Mouse (Mus musculus) heart, embryonic 14.5 days (tissue): ENCODE results near the gene Tubg2. TPM values are rescaled to one million over a fixed set of nuclear protein-coding genes. Genes with fewer than 3 reads are reported as not detected.

Experiments
- ATAC-seq: fragments of 200-750 bp; cut with Nextera tagmentation; 2 replicates; pipeline ENCODE4 v1.8.0; 2017; ENCODE audit warnings: low read depth, moderate TSS enrichment; ENCODE audit not compliant: insufficient number of reproducible peaks, insufficient read depth, low FRiP score
- H3K27ac ChIP-seq, 2 experiments: fragments of 200-500 bp in 1 of 2; fragments of 300-500 bp in 1 of 2; sonication (generic) in 1 of 2; replicated peaks in 1 of 2; 2 replicates each; pipeline ENCODE4 v1.5.1; 2012 to 2014; ENCODE audit warnings: low read depth in 2 of 2, low read length in 2 of 2, control low read depth in 1 of 2, mild to moderate bottlenecking in 1 of 2, mixed read lengths in 1 of 2; ENCODE audit not compliant: control insufficient read depth in 1 of 2, insufficient read depth in 1 of 2
- H3K27me3 ChIP-seq: fragments of 300-500 bp; sonication (generic); 2 replicates; pipeline ENCODE4 v1.6.1; 2014; ENCODE audit warnings: mild to moderate bottlenecking, low read length, control low read depth; ENCODE audit not compliant: control insufficient read depth, insufficient read depth
- H3K36me3 ChIP-seq: fragments of 300-500 bp; sonication (generic); 2 replicates; pipeline ENCODE4 v1.6.1; 2014; ENCODE audit warnings: mild to moderate bottlenecking, control low read depth, low read length, mixed read lengths; ENCODE audit not compliant: control insufficient read depth, insufficient read depth
- H3K4me1 ChIP-seq, 2 experiments: fragments of 200-500 bp in 1 of 2; fragments of 300-500 bp in 1 of 2; sonication (generic) in 1 of 2; 2 replicates each; pipeline ENCODE4 v1.6.1; 2012 to 2014; ENCODE audit warnings: low read length in 2 of 2, control low read depth in 1 of 2, mixed read lengths in 1 of 2; ENCODE audit not compliant: control insufficient read depth in 2 of 2, insufficient read depth in 2 of 2
- H3K4me2 ChIP-seq: fragments of 300-500 bp; sonication (generic); 2 replicates; pipeline ENCODE4 v1.6.1; 2014; ENCODE audit warnings: mild to moderate bottlenecking, low read length
- H3K4me3 ChIP-seq, 2 experiments: fragments of 200-500 bp in 1 of 2; fragments of 300-500 bp in 1 of 2; sonication (generic) in 1 of 2; 2 replicates each; pipeline ENCODE4 v1.5.1; 2012 to 2014; ENCODE audit warnings: low read length in 2 of 2, mild to moderate bottlenecking in 2 of 2, control low read depth in 1 of 2, low read depth in 1 of 2, moderate library complexity in 1 of 2; ENCODE audit not compliant: control insufficient read depth in 1 of 2, insufficient read depth in 1 of 2
- H3K9ac ChIP-seq: fragments of 300-500 bp; sonication (generic); 2 replicates; pipeline ENCODE4 v1.6.1; 2014; ENCODE audit warnings: mild to moderate bottlenecking, low read length
- H3K9me3 ChIP-seq: fragments of 300-500 bp; sonication (generic); 2 replicates; pipeline ENCODE4 v1.6.1; 2016; ENCODE audit warnings: low read length, control low read depth; ENCODE audit not compliant: control insufficient read depth
- WGBS: fragments of 180-500 bp; shearing (Covaris S2); extraction: QIAGEN DNeasy Blood & Tissue Kit; methylation state at CpG from one replicate; pipeline ENCODE4 v1.1.7; 2014; 5-methylcytosine and 5-hydroxymethylcytosine counted together
- polyA plus RNA-seq: library from polyadenylated mRNA; unstranded; fragments of >200 nt; fragmentation: Nextera tagmentation; extraction: Ambion mirVana; gene quantifications from 2 replicates; pipeline ENCODE4 v1.2.1, GENCODE M21; 2014

The Tubg2 gene
- polyA plus RNA-seq, 1 experiment from 2014 or later: 4.1 TPM

DNA sequence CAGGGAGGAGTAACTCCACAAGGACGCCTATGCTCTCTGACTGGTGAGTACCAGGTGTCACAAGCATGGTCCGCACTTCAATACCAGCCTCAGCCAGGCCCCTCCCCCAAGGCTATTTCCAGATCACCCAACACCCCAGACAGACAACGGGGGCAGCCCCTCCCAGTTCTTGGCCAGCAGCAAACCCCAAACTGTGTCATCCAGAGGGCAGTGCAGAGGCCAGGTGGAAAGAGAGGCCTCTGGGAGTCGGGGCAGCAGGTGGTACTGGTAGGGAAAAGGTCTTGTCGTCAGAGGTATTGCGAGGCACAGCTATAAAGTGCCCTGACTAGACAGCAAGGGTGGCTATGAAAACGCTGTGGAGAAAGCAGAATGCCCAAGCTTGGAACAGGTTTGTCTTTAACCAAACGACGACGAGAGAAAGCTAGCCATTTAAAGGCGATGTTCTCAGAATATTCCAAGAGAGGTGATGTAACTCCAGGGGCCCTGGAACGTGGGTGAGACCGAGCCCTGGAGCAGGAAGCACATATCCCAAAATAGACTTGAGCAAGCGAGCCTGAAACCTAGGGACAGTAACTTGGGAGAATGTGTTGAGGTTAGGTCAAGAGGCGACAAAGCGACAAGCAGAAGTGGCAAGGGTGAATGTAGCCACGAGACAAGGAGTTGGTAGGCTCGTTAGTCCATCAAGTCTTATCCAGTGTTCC is 25.5 kb upstream of the Tubg2 start:
- Histone ChIP-seq H3K4me2 (peak overlapping the region; percentile 28), H3K27ac (peak overlapping the region; percentile 79 to 90), H3K27me3 (no peaks in the 10 kb centered on the region), H3K4me3 (no peak overlapping the region), H3K36me3 (peaks cover 19% of the 10 kb centered on the region), H3K9ac (0 out of 2 replicates have a peak overlapping the region, but pooled peaks have one; percentile 4), H3K9me3 (no peaks in the 10 kb centered on the region), H3K4me1 (peaks cover 13 to 19% of the 10 kb centered on the region in 2 experiments; a peak in 3 of 4 replicates)
- WGBS: 14% methylated on average over 18 of the region's 18 CpGs
- ATAC-seq: peak; percentile 64

DNA sequence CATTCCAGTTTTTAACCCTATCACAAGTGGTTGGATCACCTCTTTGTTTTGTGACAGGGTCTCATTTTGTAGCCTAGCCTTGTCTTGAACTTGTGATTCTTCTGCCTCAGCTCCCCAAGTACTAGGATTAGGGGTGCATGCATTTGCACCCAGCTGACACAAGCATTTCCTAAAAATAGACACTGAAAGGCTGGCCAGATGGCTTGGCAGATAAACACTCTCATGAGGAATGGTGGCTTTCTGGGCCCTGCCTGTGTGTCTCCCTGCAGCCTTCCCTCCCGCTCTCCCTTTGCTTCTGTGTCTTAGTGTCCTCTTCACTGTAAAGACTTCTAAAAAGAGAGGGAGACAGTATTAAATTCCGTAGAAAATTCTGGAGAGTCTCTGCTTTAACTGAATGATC is 24.5 kb upstream of the Tubg2 start:
- WGBS: 87% methylated on average over 2 of the region's 2 CpGs
- no peaks in the 10 kb centered on the region for H3K27me3 ChIP-seq
- H3K27ac ChIP-seq: peak overlapping the region in 1 of 2 experiments; percentile 79; a peak in 2 of 4 replicates
- H3K9me3 ChIP-seq: no peaks in the 10 kb centered on the region
- ATAC-seq: no peak
- no peak overlapping the region for H3K4me3 ChIP-seq
- H3K4me1 ChIP-seq: peaks cover 13 to 19% of the 10 kb centered on the region in 2 experiments; a peak in 3 of 4 replicates
- no peak overlapping the region for H3K9ac ChIP-seq
- no peak overlapping the region for H3K4me2 ChIP-seq
- H3K36me3 ChIP-seq: peaks cover 9% of the 10 kb centered on the region

DNA sequence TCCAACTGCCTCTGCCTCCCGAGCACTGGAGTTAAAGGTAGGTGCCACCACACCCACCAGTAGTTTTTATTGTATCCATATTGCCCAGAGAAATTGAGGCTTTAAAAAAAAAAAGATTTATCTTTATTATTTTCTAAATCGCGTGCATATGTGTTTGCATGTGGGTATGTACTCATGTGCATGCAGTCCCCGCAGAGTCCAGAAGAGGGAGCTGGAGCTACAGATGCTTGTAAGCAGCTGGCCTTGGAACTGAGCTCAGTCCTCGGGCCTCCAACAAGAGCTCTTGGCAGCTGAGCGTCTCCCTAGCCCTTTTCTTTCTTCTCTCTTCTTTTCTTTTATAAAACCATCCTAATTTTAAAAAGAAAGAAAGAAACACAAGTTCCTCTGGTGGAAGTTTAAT is 24.0 kb upstream of the Tubg2 start:
- H3K27me3 ChIP-seq: no peaks in the 10 kb centered on the region
- no peak overlapping the region for H3K27ac ChIP-seq
- H3K9ac ChIP-seq: no peak overlapping the region
- H3K4me2 ChIP-seq: no peak overlapping the region
- H3K9me3 ChIP-seq: no peaks in the 10 kb centered on the region
- no peak overlapping the region for H3K4me3 ChIP-seq
- peaks cover 13 to 19% of the 10 kb centered on the region in 2 experiments; a peak in 3 of 4 replicates for H3K4me1 ChIP-seq
- no peak for ATAC-seq
- H3K36me3 ChIP-seq: peaks cover 4% of the 10 kb centered on the region
- 83% methylated on average over 6 of the region's 6 CpGs for WGBS

DNA sequence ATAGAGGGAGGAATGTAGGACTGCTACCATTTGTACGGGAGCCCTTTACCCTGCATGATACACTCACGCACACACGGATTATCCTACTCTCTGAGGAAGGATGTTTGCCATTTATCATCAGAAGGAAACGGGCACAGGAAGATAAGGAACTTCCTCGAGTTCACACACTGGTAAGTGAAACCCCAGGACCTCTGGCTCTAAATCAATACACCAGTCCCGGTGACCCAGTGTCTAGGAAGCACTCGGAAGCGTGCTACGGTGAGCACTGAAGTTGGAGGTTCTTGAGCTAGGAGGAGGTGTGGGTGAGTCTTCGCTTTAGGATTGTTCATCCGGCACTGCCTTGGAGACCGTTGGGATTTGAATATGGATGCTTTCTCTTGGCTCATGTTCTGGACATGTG is 22.7 kb upstream of the Tubg2 start:
- no peak for ATAC-seq

DNA sequence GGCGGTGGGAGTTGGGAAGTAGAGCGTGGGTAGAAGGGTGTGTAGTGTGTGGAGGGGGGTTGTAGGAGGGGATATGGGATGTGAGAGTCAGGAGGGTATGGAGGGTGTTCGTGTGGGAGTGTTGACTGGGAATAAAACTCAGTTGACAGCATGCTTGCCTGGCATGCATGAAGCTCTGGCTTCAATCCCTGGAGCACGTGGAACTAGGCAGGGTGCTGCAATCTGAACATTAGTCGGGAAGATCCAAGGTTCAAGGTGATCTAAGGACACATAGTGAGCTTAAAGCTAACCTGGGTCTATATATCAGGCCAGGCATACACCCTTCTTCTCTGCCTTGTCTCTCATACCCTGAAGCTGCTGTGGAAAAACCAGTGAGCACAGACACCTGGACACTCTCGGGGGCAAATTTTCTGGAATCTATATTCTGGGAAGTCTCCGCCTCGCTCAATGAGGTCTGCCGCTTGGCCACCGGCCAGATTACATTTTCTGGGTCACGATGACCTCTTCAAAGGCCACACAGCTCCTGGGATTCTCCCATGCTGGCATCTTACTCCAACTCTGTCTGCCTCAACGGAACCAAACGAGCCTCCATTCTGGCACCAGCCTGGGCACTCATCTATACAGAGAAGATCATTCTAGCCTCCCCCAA is 21.4 kb upstream of the Tubg2 start:
- Histone ChIP-seq H3K9me3 (no peaks in the 10 kb centered on the region), H3K27me3 (no peaks in the 10 kb centered on the region), H3K27ac (no peak overlapping the region), H3K9ac (peak overlapping the region; percentile 14; the same call in 1 of the 2 replicates), H3K4me3 (no peak overlapping the region), H3K4me2 (no peak overlapping the region), H3K4me1 (peaks cover 17 to 23% of the 10 kb centered on the region in 2 experiments; a peak in 3 of 4 replicates), H3K36me3 (no peaks in the 10 kb centered on the region)
- 54% methylated on average over 13 of the region's 13 CpGs for WGBS
- ATAC-seq: no peak

More for the DNA sequence above, 22.7 kb upstream of the Tubg2 start:
- no peaks in the 10 kb centered on the region for H3K36me3 ChIP-seq
- H3K4me2 ChIP-seq: no peak overlapping the region
- no peaks in the 10 kb centered on the region for H3K9me3 ChIP-seq
- WGBS: 49% methylated on average over 12 of the region's 12 CpGs
- H3K4me3 ChIP-seq: no peak overlapping the region
- H3K27me3 ChIP-seq: no peaks in the 10 kb centered on the region
- H3K27ac ChIP-seq: no peak overlapping the region
- peaks cover 13 to 19% of the 10 kb centered on the region in 2 experiments; a peak in 3 of 4 replicates for H3K4me1 ChIP-seq
- H3K9ac ChIP-seq: no peak overlapping the region

DNA sequence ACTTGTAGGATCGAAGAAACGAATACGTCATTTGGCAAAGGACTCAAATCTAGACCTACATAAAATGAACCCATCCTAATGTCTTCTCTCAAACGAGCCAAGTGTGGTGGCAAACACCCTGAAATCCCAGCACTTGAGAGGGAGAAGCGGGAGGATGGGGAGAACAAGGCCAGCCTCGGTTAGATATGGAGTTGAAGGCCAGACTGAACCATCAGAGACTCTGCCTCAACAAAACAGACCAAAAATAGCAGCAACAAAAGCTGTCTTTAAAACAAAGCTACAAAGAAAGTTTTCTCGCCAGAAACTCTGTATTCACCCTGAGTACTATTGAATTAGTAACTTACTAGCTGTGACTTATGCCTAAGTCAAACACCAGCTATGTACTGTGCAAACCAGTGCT is 18.7 kb upstream of the Tubg2 start:
- Histone ChIP-seq H3K27ac (no peak overlapping the region), H3K36me3 (no peaks in the 10 kb centered on the region), H3K4me2 (no peak overlapping the region), H3K27me3 (no peaks in the 10 kb centered on the region), H3K9me3 (no peaks in the 10 kb centered on the region), H3K4me3 (no peak overlapping the region), H3K9ac (no peak overlapping the region), H3K4me1 (peaks cover 17 to 19% of the 10 kb centered on the region in 2 experiments)
- 70% methylated on average over 7 of the region's 7 CpGs for WGBS
- no peak for ATAC-seq

DNA sequence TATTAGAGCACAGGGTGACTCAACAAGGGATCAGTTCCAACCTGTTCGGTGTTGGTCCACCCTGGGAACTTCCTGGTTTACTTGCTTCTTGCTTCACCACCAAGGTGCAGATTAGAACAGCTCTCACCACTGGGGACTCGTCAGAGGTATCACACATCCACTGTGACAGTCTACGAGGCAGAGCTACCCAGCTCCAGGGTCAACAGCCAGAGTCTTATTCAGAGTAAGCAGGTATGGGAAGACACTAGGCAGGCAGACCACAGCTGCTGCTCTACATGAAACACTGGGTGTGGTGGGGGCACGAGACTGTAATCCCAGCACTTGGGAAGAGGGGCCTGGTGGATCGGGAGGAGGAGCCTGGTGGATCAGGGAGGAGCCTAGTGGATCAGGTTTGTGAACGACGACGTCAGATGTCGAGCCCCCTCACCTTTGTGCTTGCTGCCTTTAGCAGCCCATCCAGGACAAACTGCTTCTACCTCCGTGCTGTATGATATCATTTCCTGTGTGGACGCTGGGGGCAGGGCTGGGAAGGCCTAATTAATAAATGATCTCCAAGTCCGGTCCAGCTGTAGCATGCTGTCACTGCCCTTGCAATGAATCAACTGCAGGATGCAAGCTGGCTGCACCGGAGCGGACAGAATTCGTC is 17.0 kb upstream of the Tubg2 start:
- H3K27me3 ChIP-seq: no peaks in the 10 kb centered on the region
- no peak overlapping the region for H3K27ac ChIP-seq
- H3K9me3 ChIP-seq: no peaks in the 10 kb centered on the region
- H3K9ac ChIP-seq: peak overlapping the region; percentile 31; the same call in 1 of the 2 replicates
- peaks cover 17 to 21% of the 10 kb centered on the region in 2 experiments for H3K4me1 ChIP-seq
- WGBS: 36% methylated on average over 15 of the region's 15 CpGs
- H3K4me3 ChIP-seq: no peak overlapping the region
- H3K4me2 ChIP-seq: peak overlapping the region; percentile 34
- 0 out of 2 replicates have a peak, but pooled peaks have one; percentile 27 for ATAC-seq
- H3K36me3 ChIP-seq: no peaks in the 10 kb centered on the region
